Mouse (Mus musculus) gonadal fat pad, adult 2 months (tissue): ENCODE measurements around the gene Srxn1. TPM values are rescaled to one million over a fixed set of nuclear protein-coding genes. Genes with fewer than 3 reads are reported as not detected.

ENCODE experiments used
- DNase-seq: peaks from one replicate; pipeline ENCODE4 v3.0.0-alpha.2; 2012; ENCODE audit warnings: low read depth
- polyA plus RNA-seq: library from polyadenylated mRNA; depleted of rRNA; stranded (reverse); fragments of >200 nt; gene quantifications from 2 replicates; pipeline ENCODE4 v1.2.3, GENCODE M21; 2012; rRNA removed

Gene Srxn1
- polyA plus RNA-seq, 1 experiment = 124 TPM

GRCm38 (mm10) chr2:152159487-152159886 lies 54.2 kb downstream of the Srxn1 start:
- no peak for DNase-seq

Other genes starting within 250 kb of the Srxn1 start
- gene Angpt4, start 194.3 kb upstream of the Srxn1 start, polyA plus RNA-seq = 21.6 and 24.2 TPM in 2 replicates
- 13.0 and 19.5 TPM in 2 replicates for gene Fam110a, start 125.3 kb upstream of the Srxn1 start, polyA plus RNA-seq
- 24.2 and 29.8 TPM in 2 replicates for gene Slc52a3, start 109.0 kb upstream of the Srxn1 start, polyA plus RNA-seq
- gene Scrt2, start 24.0 kb upstream of the Srxn1 start, polyA plus RNA-seq = 0.70 and 0.82 TPM in 2 replicates
- 23.0 and 24.8 TPM in 2 replicates for gene Tcf15, start 38.0 kb downstream of the Srxn1 start, polyA plus RNA-seq
- 26.7 and 29.6 TPM in 2 replicates for gene Csnk2a1, start 121.3 kb downstream of the Srxn1 start, polyA plus RNA-seq
- gene Tbc1d20, start 188.3 kb downstream of the Srxn1 start, polyA plus RNA-seq = 82.0 and 93.5 TPM in 2 replicates
- 140 and 169 TPM in 2 replicates for gene Rbck1, start 227.1 kb downstream of the Srxn1 start, polyA plus RNA-seq
- gene Trib3, start 238.5 kb downstream of the Srxn1 start, polyA plus RNA-seq = 3.6 and 4.3 TPM in 2 replicates